Mouse (Mus musculus): Measurements from ENCODE around the gene Trpm3. TPM values are rescaled to one million over a fixed set of nuclear protein-coding genes. Genes with fewer than 3 reads are reported as not detected.

The Trpm3 gene
- total and polyA plus RNA-seq, 2 experiments from 2014 or later, result 0.52 to 0.95 TPM

DNA sequence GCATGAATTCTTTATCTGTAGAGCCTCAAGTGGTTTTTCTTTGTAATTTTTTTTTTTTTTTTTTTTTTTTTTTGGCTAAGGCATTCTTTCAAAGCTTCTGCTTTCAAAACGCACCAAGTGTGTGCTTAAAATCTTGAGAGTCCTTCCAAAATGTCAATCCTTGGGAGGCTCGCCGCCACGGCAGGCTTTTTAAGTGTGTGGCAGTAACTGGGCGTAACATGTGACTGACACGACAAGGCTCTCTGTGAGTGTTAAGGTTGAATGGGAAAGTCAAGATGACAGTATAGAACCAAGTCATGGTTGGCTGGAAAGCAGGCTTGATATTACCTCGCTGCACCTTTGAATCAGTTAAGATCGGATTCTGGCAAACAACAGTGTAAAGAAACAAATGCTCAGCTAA lies 200.1 kb downstream of the Trpm3 start:
- TF ChIP-seq CTCF (IDR thresholded peaks at IDR 0.05; ENCODE audit: low read depth), result no peak
- TF ChIP-seq EP300 (IDR thresholded peaks at IDR 0.05; ENCODE audit: low read depth), result no peak
- no peak for ATAC-seq (ENCODE audit: insufficient read depth, low read depth)
- Histone ChIP-seq H3K4me2 (ENCODE audit: low read depth, low read length) (no peak overlapping the region), H3K4me3 (ENCODE audit: low read depth, low read length) (no peak overlapping the region), H3K9me3 (replicated peaks; ENCODE audit: control insufficient read depth, low read length) (no peaks in the 10 kb centered on the region), H3K27ac (ENCODE audit: low read depth) (no peak overlapping the region), H3K9ac (replicated peaks; ENCODE audit: low read depth, low read length) (no peak overlapping the region), H3K36me3 (replicated peaks; ENCODE audit: control insufficient read depth, insufficient read depth, low read length) (no peaks in the 10 kb centered on the region), H3K27me3 (ENCODE audit: control insufficient read depth, insufficient read depth, low read length) (no peaks in the 10 kb centered on the region), H3K4me1 (ENCODE audit: control insufficient read depth, insufficient read depth) (no peaks in the 10 kb centered on the region)
- DNase-seq (ENCODE audit: low spot score), result no peak
- 61% methylated on average over 8 of the region's 8 CpGs for WGBS

DNA sequence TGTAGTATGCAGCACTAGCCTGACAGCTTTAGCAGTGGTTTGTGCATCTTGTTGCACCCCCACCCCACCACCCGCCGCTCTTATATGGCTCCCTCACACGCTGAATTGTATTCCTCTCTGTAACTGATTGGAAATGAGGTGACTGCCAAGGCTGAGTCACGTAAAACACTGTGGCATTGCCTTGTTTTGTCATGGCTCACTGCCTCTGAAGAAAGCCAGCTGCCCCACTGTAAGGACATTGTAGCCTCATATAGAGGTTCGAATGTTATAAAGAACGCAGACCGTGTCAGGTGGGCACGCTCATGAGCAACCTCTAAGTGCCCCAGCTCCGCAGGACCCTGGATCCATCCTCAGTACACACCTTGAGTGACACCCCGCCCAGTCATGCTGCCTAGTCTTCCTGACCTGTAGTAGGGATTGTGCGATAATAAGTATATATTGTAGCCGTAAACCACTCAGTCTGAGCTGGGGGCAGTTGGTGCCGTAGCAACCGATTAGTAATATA lies 215.2 kb downstream of the Trpm3 start:
- DNase-seq (ENCODE audit: low spot score), result no peak
- TF ChIP-seq EP300 (IDR thresholded peaks at IDR 0.05; ENCODE audit: low read depth) (no peak), CTCF (IDR thresholded peaks at IDR 0.05; ENCODE audit: low read depth) (no peak)
- Histone ChIP-seq H3K27me3 (ENCODE audit: control insufficient read depth, insufficient read depth, low read length) (no peaks in the 10 kb centered on the region), H3K36me3 (replicated peaks; ENCODE audit: control insufficient read depth, insufficient read depth, low read length) (no peaks in the 10 kb centered on the region), H3K9ac (replicated peaks; ENCODE audit: low read depth, low read length) (no peak overlapping the region), H3K27ac (ENCODE audit: low read depth) (no peak overlapping the region), H3K4me3 (ENCODE audit: low read depth, low read length) (no peak overlapping the region), H3K4me2 (ENCODE audit: low read depth, low read length) (no peak overlapping the region), H3K4me1 (ENCODE audit: control insufficient read depth, insufficient read depth) (no peaks in the 10 kb centered on the region), H3K9me3 (replicated peaks; ENCODE audit: control insufficient read depth, low read length) (no peaks in the 10 kb centered on the region)
- ATAC-seq (ENCODE audit: insufficient read depth, low read depth), result no peak
- 88% methylated on average over 14 of the region's 14 CpGs for WGBS

DNA sequence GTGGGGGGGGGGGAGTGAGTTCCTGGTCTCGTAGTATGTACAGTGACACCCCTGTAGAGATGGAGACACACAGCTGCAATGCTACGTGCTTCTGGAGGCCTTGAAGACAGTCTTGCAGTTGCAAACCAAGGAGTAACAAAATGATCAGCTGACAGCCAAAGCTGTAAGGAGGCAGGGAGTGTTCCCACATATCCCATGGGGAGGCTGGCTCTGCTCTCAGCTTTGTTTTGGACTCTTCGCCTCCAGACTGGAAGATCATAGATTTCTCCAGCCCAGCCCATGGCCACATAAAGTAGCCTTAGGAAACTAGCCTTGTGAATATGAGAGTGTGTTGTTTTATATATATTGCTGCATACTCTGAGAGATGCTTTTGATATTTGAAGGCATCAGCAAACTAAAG lies 248.0 kb downstream of the Trpm3 start:
- Histone ChIP-seq H3K9me3 (replicated peaks; ENCODE audit: control insufficient read depth, low read length) (no peaks in the 10 kb centered on the region), H3K4me3 (ENCODE audit: low read depth, low read length) (no peak overlapping the region), H3K4me1 (ENCODE audit: control insufficient read depth, insufficient read depth) (peaks cover 5% of the 10 kb centered on the region; the same call in 1 of the 2 replicates), H3K27me3 (ENCODE audit: control insufficient read depth, insufficient read depth, low read length) (no peaks in the 10 kb centered on the region), H3K4me2 (ENCODE audit: low read depth, low read length) (no peak overlapping the region), H3K36me3 (replicated peaks; ENCODE audit: control insufficient read depth, insufficient read depth, low read length) (no peaks in the 10 kb centered on the region), H3K9ac (replicated peaks; ENCODE audit: low read depth, low read length) (no peak overlapping the region), H3K27ac (ENCODE audit: low read depth) (no peak overlapping the region)
- 81% methylated on average over 3 of the region's 3 CpGs for WGBS
- ATAC-seq (ENCODE audit: insufficient read depth, low read depth) (no peak), DNase-seq (ENCODE audit: low spot score) (no peak)
- no peak for TF ChIP-seq CTCF (IDR thresholded peaks at IDR 0.05; ENCODE audit: low read depth)
- no peak for TF ChIP-seq EP300 (IDR thresholded peaks at IDR 0.05; ENCODE audit: low read depth)

DNA sequence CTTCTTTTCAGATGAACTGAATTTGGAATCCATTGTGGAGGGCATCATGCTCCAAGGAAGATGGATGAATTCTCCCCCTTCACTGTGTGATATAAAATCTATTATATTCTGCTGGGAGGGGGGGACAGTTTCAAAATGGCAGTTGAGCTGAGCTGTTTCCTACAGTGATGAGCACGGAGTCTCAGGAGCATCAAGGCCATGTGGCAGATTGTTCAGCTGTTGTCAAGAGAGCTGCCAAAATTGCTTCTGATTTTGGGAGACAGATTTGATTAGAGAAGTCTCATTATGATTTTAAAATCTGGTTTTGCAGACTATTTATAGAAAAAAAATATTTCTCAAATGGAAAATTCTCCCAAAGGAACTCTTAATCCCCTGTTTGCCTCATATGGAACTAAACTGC lies 255.9 kb downstream of the Trpm3 start:
- H3K4me1 ChIP-seq (ENCODE audit: control insufficient read depth, insufficient read depth), result no peaks in the 10 kb centered on the region
- no peaks in the 10 kb centered on the region for H3K27me3 ChIP-seq (ENCODE audit: control insufficient read depth, insufficient read depth, low read length)
- DNase-seq (ENCODE audit: low spot score), result no peak
- no peak overlapping the region for H3K4me3 ChIP-seq (ENCODE audit: low read depth, low read length)
- H3K27ac ChIP-seq (ENCODE audit: low read depth), result no peak overlapping the region
- TF ChIP-seq EP300 (IDR thresholded peaks at IDR 0.05; ENCODE audit: low read depth) (no peak), CTCF (IDR thresholded peaks at IDR 0.05; ENCODE audit: low read depth) (no peak)
- no peak overlapping the region for H3K9ac ChIP-seq (replicated peaks; ENCODE audit: low read depth, low read length)
- H3K36me3 ChIP-seq (replicated peaks; ENCODE audit: control insufficient read depth, insufficient read depth, low read length), result no peaks in the 10 kb centered on the region
- no peak for ATAC-seq (ENCODE audit: insufficient read depth, low read depth)
- H3K4me2 ChIP-seq (ENCODE audit: low read depth, low read length), result no peak overlapping the region
- 93% methylated on average over 1 of the region's 1 CpGs for WGBS
- no peaks in the 10 kb centered on the region for H3K9me3 ChIP-seq (replicated peaks; ENCODE audit: control insufficient read depth, low read length)

DNA sequence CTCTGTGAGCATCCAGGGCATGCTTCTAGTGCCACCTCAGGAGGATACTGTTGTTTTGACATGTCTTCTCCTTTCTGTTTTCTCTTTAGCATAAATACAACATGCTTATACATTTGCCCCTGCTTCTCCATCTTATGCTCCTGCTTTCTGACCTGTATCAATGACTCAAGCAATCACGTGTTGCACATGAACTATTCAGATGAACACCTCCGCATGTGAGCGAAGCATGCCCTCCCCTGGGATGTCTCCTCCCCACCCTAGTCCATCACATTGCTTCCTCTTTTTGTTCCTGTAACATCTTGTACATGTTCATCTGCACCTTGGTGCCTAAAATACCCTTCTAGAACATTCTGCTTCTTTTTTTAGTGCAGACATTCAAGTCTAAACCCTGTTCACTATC lies 265.2 kb downstream of the Trpm3 start:
- H3K27ac ChIP-seq (ENCODE audit: low read depth), result no peak overlapping the region
- H3K36me3 ChIP-seq (replicated peaks; ENCODE audit: control insufficient read depth, insufficient read depth, low read length), result no peaks in the 10 kb centered on the region
- WGBS, result 80% methylated on average over 3 of the region's 3 CpGs
- DNase-seq (ENCODE audit: low spot score), result no peak
- H3K4me2 ChIP-seq (ENCODE audit: low read depth, low read length), result no peak overlapping the region
- TF ChIP-seq EP300 (IDR thresholded peaks at IDR 0.05; ENCODE audit: low read depth), result no peak
- TF ChIP-seq CTCF (IDR thresholded peaks at IDR 0.05; ENCODE audit: low read depth), result no peak
- no peaks in the 10 kb centered on the region for H3K4me1 ChIP-seq (ENCODE audit: control insufficient read depth, insufficient read depth)
- H3K9ac ChIP-seq (replicated peaks; ENCODE audit: low read depth, low read length), result no peak overlapping the region
- H3K27me3 ChIP-seq (ENCODE audit: control insufficient read depth, insufficient read depth, low read length), result no peaks in the 10 kb centered on the region
- no peak overlapping the region for H3K4me3 ChIP-seq (ENCODE audit: low read depth, low read length)
- no peak for ATAC-seq (ENCODE audit: insufficient read depth, low read depth)
- H3K9me3 ChIP-seq (replicated peaks; ENCODE audit: control insufficient read depth, low read length), result no peaks in the 10 kb centered on the region

DNA sequence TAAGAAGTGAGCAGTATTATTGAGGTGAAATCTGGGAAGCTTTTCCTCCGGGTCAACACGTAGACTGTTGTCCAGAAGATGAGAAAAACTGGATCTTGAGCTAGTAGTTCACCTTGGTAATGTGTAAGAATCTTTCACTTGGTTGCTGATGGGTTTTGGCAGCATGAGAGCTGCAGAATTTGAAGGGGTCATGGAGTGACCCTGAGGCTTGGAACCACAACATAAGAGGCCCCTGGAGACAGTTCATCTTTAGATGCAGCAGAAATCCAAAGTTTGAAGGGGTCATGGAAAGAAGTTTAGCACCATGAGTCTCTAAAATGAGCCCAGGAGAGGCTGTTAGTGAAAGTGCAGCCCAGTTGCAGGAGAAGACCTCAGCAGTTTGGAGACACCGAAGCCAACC lies 279.4 kb downstream of the Trpm3 start:
- WGBS, result 91% methylated on average over 3 of the region's 3 CpGs
- DNase-seq (ENCODE audit: low spot score) (no peak), ATAC-seq (ENCODE audit: insufficient read depth, low read depth) (no peak)
- Histone ChIP-seq H3K27ac (ENCODE audit: low read depth) (no peak overlapping the region), H3K27me3 (ENCODE audit: control insufficient read depth, insufficient read depth, low read length) (no peaks in the 10 kb centered on the region), H3K9me3 (replicated peaks; ENCODE audit: control insufficient read depth, low read length) (no peaks in the 10 kb centered on the region), H3K36me3 (replicated peaks; ENCODE audit: control insufficient read depth, insufficient read depth, low read length) (no peaks in the 10 kb centered on the region), H3K4me2 (ENCODE audit: low read depth, low read length) (no peak overlapping the region), H3K9ac (replicated peaks; ENCODE audit: low read depth, low read length) (no peak overlapping the region), H3K4me3 (ENCODE audit: low read depth, low read length) (no peak overlapping the region), H3K4me1 (ENCODE audit: control insufficient read depth, insufficient read depth) (0 out of 2 replicates have a peak, but pooled peaks cover 10% of the 10 kb centered on the region)
- TF ChIP-seq CTCF (IDR thresholded peaks at IDR 0.05; ENCODE audit: low read depth) (no peak), EP300 (IDR thresholded peaks at IDR 0.05; ENCODE audit: low read depth) (no peak)
